Mouse (Mus musculus): ENCODE data around the gene Gm20696.

- TF ChIP-seq CTCF (IDR thresholded peaks at IDR 0.05; ENCODE audit: low read depth, low read length) (no peak), GATA1 (IDR thresholded peaks at IDR 0.05; ENCODE audit: borderline replicate concordance, low read length) (no peak)
These were observed 146.6 kb downstream of the Gm20696 start for GRCm38 (mm10) chr6:99519806-99520675.

All from G1E (cell line).